Comparison of ENCODE assay signal across 10 mouse cellular contexts in the genomic region with DNA sequence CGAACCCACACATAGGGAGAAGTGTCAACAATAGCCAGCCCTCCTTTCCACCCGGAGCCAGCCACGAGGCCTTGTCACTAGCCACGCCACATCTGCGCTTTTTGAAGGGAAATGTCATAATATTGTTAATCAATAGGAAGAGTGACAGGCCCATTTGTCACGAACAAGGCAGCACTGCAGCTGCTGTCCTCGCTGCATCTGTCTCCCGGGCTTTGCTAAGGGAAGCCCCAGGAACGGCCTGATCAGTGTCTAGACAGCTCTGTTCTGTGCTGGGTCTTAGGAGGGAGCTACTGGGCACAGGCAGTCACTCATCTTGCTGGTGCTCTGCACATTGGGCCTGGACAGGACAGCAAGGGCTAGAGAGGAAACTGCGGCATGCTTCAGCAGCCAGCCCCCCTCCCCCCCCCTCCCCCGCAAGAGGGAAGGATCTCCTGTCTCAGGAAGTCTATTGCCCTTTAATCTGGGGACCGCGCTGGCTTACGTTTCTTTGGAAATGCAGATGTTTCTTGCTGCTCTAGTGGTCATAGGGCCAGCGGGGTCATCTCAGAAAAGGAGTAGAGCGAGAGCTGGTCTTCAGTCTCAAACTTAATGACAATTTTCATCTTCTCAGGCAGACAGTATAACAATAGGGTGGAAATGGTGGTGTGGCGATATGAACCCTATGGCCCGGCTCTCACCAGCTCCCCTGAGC.
DNase-seq lines count a peak whose midpoint lies in the region; ATAC-seq and TF ChIP-seq lines count a peak whose summit lies in the region.
"Had no signal": no experiment of that assay in that cellular context is flagged by ENCODE, and none has a peak within 500 bp of the region (broad histone marks: within the 10 kb centered on the region; RNA-seq: fewer than 3 reads in every experiment).

No protein-coding gene starts in this region.

- H3K4me3 ChIP-seq in heart, embryonic 12.5 days: no peak overlapping the region
- H3K4me3 ChIP-seq in embryonic facial prominence, embryonic 12.5 days: no peak overlapping the region
- no peak overlapping the region for H3K4me3 ChIP-seq in hindbrain, postnatal 0 days (ENCODE audit: low read length)

- H3K27ac ChIP-seq in heart, embryonic 12.5 days (ENCODE audit: poor library complexity, severe bottlenecking): no peak overlapping the region
- H3K27ac ChIP-seq in embryonic facial prominence, embryonic 12.5 days: peak overlapping the region; percentile 91
- no peak overlapping the region for H3K27ac ChIP-seq in hindbrain, postnatal 0 days

- H3K27me3 ChIP-seq in heart, embryonic 12.5 days (replicated peaks): peaks cover 6% of the 10 kb centered on the region; the same call in 1 of the 2 replicates
- H3K27me3 ChIP-seq in embryonic facial prominence, embryonic 12.5 days: no peaks in the 10 kb centered on the region
- H3K27me3 ChIP-seq in hindbrain, postnatal 0 days (ENCODE audit: insufficient read depth, low read length): no peaks in the 10 kb centered on the region

- ATAC-seq in heart, embryonic 12.5 days (ENCODE audit: insufficient number of reproducible peaks, low FRiP score): 0 out of 2 replicates have a peak, but pooled peaks have one; percentile 57
- ATAC-seq in embryonic facial prominence, embryonic 12.5 days (ENCODE audit: insufficient number of reproducible peaks, insufficient read depth, low FRiP score, low TSS enrichment): no peak
- ATAC-seq in hindbrain, postnatal 0 days: peak; percentile 46; the same call in 1 of the 2 replicates
- ATAC-seq: activated CD4-positive, CD25-positive, alpha-beta regulatory T cell, adult 4 months had no signal

- H3K36me3 ChIP-seq in heart, embryonic 12.5 days: no peaks in the 10 kb centered on the region
- H3K36me3 ChIP-seq in embryonic facial prominence, embryonic 12.5 days: no peaks in the 10 kb centered on the region
- H3K36me3 ChIP-seq in hindbrain, postnatal 0 days (ENCODE audit: insufficient read depth, low read length): no peaks in the 10 kb centered on the region

- 20% methylated on average over 17 of the region's 18 CpGs for WGBS in heart, embryonic 12.5 days
- 12% methylated on average over 18 of the region's 18 CpGs for WGBS in embryonic facial prominence, embryonic 12.5 days
- 22% methylated on average over 18 of the region's 18 CpGs for WGBS in hindbrain, postnatal 0 days

- no peak for DNase-seq in heart, adult 8-10 months (ENCODE audit: low spot score)
- no peak for DNase-seq in hindbrain, postnatal 0 days (ENCODE audit: low spot score)
- DNase-seq in naive thymus-derived CD4-positive, alpha-beta T cell, adult 2 months (ENCODE audit: low read depth): peak; percentile 4
- no peak for DNase-seq in cerebellum, adult 8-10 months
- DNase-seq in right cerebral cortex, adult 18-20 months: no peak
- DNase-seq in left cerebral cortex, postnatal 10 days (ENCODE audit: extremely low spot score in 1 of 2, low spot score in 2 of 2): no peak
- DNase-seq: lung, postnatal 14 days had no signal

- 0 out of 2 replicates have a peak, but pooled peaks cover 4% of the 10 kb centered on the region for H3K9me3 ChIP-seq in heart, embryonic 12.5 days (replicated peaks)
- no peaks in the 10 kb centered on the region for H3K9me3 ChIP-seq in embryonic facial prominence, embryonic 12.5 days
- H3K9me3 ChIP-seq in hindbrain, postnatal 0 days (ENCODE audit: low read length): no peaks in the 10 kb centered on the region

- 0 out of 2 replicates have a peak overlapping the region, but pooled peaks have one; percentile 13 for H3K9ac ChIP-seq in heart, embryonic 12.5 days
- no peak overlapping the region for H3K9ac ChIP-seq in embryonic facial prominence, embryonic 12.5 days
- no peak overlapping the region for H3K9ac ChIP-seq in hindbrain, postnatal 0 days (replicated peaks; ENCODE audit: low read length)

- intact Hi-C loops in left cerebral cortex, postnatal 10 days (cut with DNase I): no loop called here

- H3K4me1 ChIP-seq in heart, embryonic 12.5 days (replicated peaks): peaks cover 35% of the 10 kb centered on the region
- peaks cover 43% of the 10 kb centered on the region for H3K4me1 ChIP-seq in embryonic facial prominence, embryonic 12.5 days
- H3K4me1 ChIP-seq in hindbrain, postnatal 0 days (ENCODE audit: insufficient read depth, low read length): peaks cover 13% of the 10 kb centered on the region; the same call in 1 of the 2 replicates

- H3K4me2 ChIP-seq in heart, embryonic 12.5 days: peak overlapping the region; percentile 39
- H3K4me2 ChIP-seq in embryonic facial prominence, embryonic 12.5 days (replicated peaks): no peak overlapping the region
- no peak overlapping the region for H3K4me2 ChIP-seq in hindbrain, postnatal 0 days (ENCODE audit: low read depth, low read length)

- no peak for TF ChIP-seq CTCF in hindbrain, postnatal 0 days (IDR thresholded peaks at IDR 0.05; ENCODE audit: low read depth)
